8 mouse cellular contexts compared by ENCODE assay signal in the genomic region with DNA sequence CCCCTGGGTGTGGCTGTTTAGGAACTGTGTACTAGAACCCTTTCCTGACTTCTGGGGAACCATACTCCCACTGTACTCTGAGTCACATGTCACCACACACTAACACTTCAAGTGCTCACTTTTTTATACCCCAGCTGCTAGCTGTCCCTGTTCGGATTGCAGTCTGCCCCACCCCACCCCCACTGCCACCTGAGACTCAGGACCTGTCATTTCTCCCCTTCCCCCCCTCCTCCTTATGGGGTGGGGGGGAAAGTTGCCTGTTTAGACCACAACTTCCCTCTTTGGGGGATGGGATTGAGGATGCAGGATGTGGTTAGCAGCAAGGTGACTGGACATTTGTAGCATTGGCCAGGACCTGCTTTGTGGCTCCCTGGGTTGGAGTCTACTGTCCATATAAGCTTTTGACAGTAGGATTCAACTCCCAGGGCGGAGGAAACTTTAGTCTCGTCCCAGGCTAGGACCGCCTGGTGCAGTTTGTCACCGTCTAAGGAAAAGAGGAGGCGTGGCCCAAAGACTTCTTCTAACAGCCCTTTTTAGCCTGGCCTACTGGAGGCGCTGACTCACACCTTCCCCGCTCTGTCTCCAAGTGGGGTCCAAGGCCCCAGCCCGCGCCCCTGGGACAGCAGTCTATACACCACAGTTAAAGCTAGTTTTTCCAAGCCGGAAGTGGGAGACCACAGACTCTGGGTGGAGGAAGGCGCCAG. TPM values are rescaled to one million over a fixed set of nuclear protein-coding genes. Genes with fewer than 3 reads are reported as not detected.
DNase-seq lines count a peak whose midpoint lies in the region; ATAC-seq and TF ChIP-seq lines count a peak whose summit lies in the region.

No protein-coding gene starts in this region.

- ATAC-seq in stomach, embryonic 14.5 days (ENCODE audit: insufficient number of reproducible peaks, insufficient read depth, low FRiP score, low read depth): peak; percentile 30

- no peak for TF ChIP-seq CTCF in gastrocnemius, adult 2 months (IDR thresholded peaks at IDR 0.05)

- peak; percentile 42 for DNase-seq in gastrocnemius, adult 2 months
- DNase-seq in gastrocnemius, postnatal 10 days: no peak
- DNase-seq in 416B (ENCODE audit: low read depth): peak; percentile 93
- peak; percentile 34 for DNase-seq in liver
- DNase-seq in gastrocnemius, postnatal 4 days (ENCODE audit: low spot score in 2 of 2): no peak
- DNase-seq in T-cell, adult 2 months (ENCODE audit: low spot score): no peak

- H3K9me3 ChIP-seq in stomach, embryonic 14.5 days (ENCODE audit: control insufficient read depth, low read depth, low read length): no peaks in the 10 kb centered on the region

- H3K4me1 ChIP-seq in brown adipose tissue, adult 24 weeks (ENCODE audit: control insufficient read depth, insufficient read depth, insufficient read length, low read length): no peaks in the 10 kb centered on the region
- H3K4me1 ChIP-seq in stomach, embryonic 14.5 days (ENCODE audit: control insufficient read depth, insufficient read depth, low read length): peaks cover 6% of the 10 kb centered on the region; the same call in 1 of the 2 replicates

- intact Hi-C loops in gastrocnemius, adult 2 months (cut with DNase I): no loop called here

- peak overlapping the region; percentile 42 for H3K4me2 ChIP-seq in stomach, embryonic 14.5 days (replicated peaks; ENCODE audit: low read depth, low read length)

- no peaks in the 10 kb centered on the region for H3K36me3 ChIP-seq in stomach, embryonic 14.5 days (ENCODE audit: control insufficient read depth, insufficient read depth, low read length)

- peak overlapping the region; percentile 88 for H3K27ac ChIP-seq in gastrocnemius, adult 2 months
- no peak overlapping the region; the same call in 1 of the 2 replicates for H3K27ac ChIP-seq in brown adipose tissue, adult 24 weeks (replicated peaks; ENCODE audit: low read depth, low read length)
- H3K27ac ChIP-seq in stomach, embryonic 14.5 days (ENCODE audit: low read length): peak overlapping the region; percentile 86

- H3K9ac ChIP-seq in stomach, embryonic 14.5 days (replicated peaks; ENCODE audit: low read depth, low read length): no peak overlapping the region

- no peaks in the 10 kb centered on the region for H3K27me3 ChIP-seq in stomach, embryonic 14.5 days (ENCODE audit: control insufficient read depth, insufficient read depth, low read length)

- peak overlapping the region; percentile 37 for H3K4me3 ChIP-seq in gastrocnemius, adult 2 months
- H3K4me3 ChIP-seq in brown adipose tissue, adult 24 weeks (ENCODE audit: insufficient read depth, low read depth, low read length): 0 out of 2 replicates have a peak overlapping the region, but pooled peaks have one; percentile 28
- peak overlapping the region; percentile 18; the same call in 1 of the 2 replicates for H3K4me3 ChIP-seq in stomach, embryonic 14.5 days (ENCODE audit: low read depth, low read length)

- 23% methylated on average over 12 of the region's 12 CpGs for WGBS in stomach, embryonic 14.5 days

RNA-seq across cellular contexts. Expression of gene Plp2, which starts 2.5 kb away (rescaled TPM):
- 10 to 100 TPM; 23.8 to 42.7 TPM for total RNA-seq in gastrocnemius, adult 2 months (2021)
- total RNA-seq in gastrocnemius, postnatal 10 days (2021): 10 to 100 TPM; 54.2 to 55.4 TPM
- polyA plus RNA-seq in brown adipose tissue, adult 24 weeks (2012; ENCODE audit: insufficient read depth, insufficient read length, missing spikeins): 27.0 and 31.6 TPM in 2 replicates
- polyA plus RNA-seq in stomach, embryonic 14.5 days (2014; fragmentation: Nextera tagmentation; extraction: Ambion mirVana): 299 and 310 TPM in 2 replicates
- 100 to 1,000 TPM in 1 of 2 experiments, 10 to 100 TPM in 1; 82.9 to 104 TPM for total RNA-seq in gastrocnemius, postnatal 4 days (2021)

RNA-seq across cellular contexts. Expression of gene Magix, which starts 7.3 kb away (rescaled TPM):
- 10 to 100 TPM; 21.0 to 31.0 TPM for total RNA-seq in gastrocnemius, adult 2 months (2021)
- 1 to 10 TPM; 2.8 to 3.3 TPM for total RNA-seq in gastrocnemius, postnatal 10 days (2021)
- polyA plus RNA-seq in brown adipose tissue, adult 24 weeks (2012; ENCODE audit: insufficient read depth, insufficient read length, missing spikeins): 2.9 and 3.4 TPM in 2 replicates
- 0.71 and 0.80 TPM in 2 replicates for polyA plus RNA-seq in stomach, embryonic 14.5 days (2014; fragmentation: Nextera tagmentation; extraction: Ambion mirVana)
- 1 to 10 TPM; 1.3 to 1.8 TPM for total RNA-seq in gastrocnemius, postnatal 4 days (2021)

RNA-seq across cellular contexts. Expression of gene Prickle3, which starts 16.7 kb away (rescaled TPM):
- 10 to 100 TPM; 23.6 to 26.6 TPM for total RNA-seq in gastrocnemius, adult 2 months (2021)
- 10 to 100 TPM in 1 of 2 experiments, 1 to 10 TPM in 1; 8.7 to 11.1 TPM for total RNA-seq in gastrocnemius, postnatal 10 days (2021)
- 6.3 and 8.3 TPM in 2 replicates for polyA plus RNA-seq in brown adipose tissue, adult 24 weeks (2012; ENCODE audit: insufficient read depth, insufficient read length, missing spikeins)
- 11.1 and 12.0 TPM in 2 replicates for polyA plus RNA-seq in stomach, embryonic 14.5 days (2014; fragmentation: Nextera tagmentation; extraction: Ambion mirVana)
- 1 to 10 TPM; 8.9 to 9.5 TPM for total RNA-seq in gastrocnemius, postnatal 4 days (2021)

RNA-seq across cellular contexts. Expression of gene Gpkow, which starts 23.2 kb away (rescaled TPM):
- total RNA-seq in gastrocnemius, adult 2 months (2021): 10 to 100 TPM; 12.5 to 15.3 TPM
- total RNA-seq in gastrocnemius, postnatal 10 days (2021): 10 to 100 TPM; 19.6 to 19.8 TPM
- polyA plus RNA-seq in brown adipose tissue, adult 24 weeks (2012; ENCODE audit: insufficient read depth, insufficient read length, missing spikeins): 17.4 and 24.4 TPM in 2 replicates
- 39.0 and 42.0 TPM in 2 replicates for polyA plus RNA-seq in stomach, embryonic 14.5 days (2014; fragmentation: Nextera tagmentation; extraction: Ambion mirVana)
- 10 to 100 TPM; 22.6 to 26.6 TPM for total RNA-seq in gastrocnemius, postnatal 4 days (2021)

RNA-seq across cellular contexts. Expression of gene Syp, which starts 35.5 kb away (rescaled TPM):
- total RNA-seq in gastrocnemius, adult 2 months (2021): 1 to 10 TPM in 1 of 2 experiments, under 1 TPM in 1; 0.56 to 1.2 TPM
- total RNA-seq in gastrocnemius, postnatal 10 days (2021): 1 to 10 TPM; 2.4 TPM
- 13.0 and 15.6 TPM in 2 replicates for polyA plus RNA-seq in brown adipose tissue, adult 24 weeks (2012; ENCODE audit: insufficient read depth, insufficient read length, missing spikeins)
- polyA plus RNA-seq in stomach, embryonic 14.5 days (2014; fragmentation: Nextera tagmentation; extraction: Ambion mirVana): 5.2 and 7.4 TPM in 2 replicates
- total RNA-seq in gastrocnemius, postnatal 4 days (2021): under 1 TPM; 0.83 to 0.98 TPM

Comparison
In these comparisons a context has a peak if more than half of its experiments do, and no peak if none do; other contexts are left out.
1. DNase-seq: peak in gastrocnemius, adult 2 months (single experiment), 416B (single experiment) and liver (single experiment); none in gastrocnemius, postnatal 10 days (single experiment), gastrocnemius, postnatal 4 days (0 of 2) and T-cell, adult 2 months (single experiment).
2. RNA of gene Magix, which starts 7.3 kb away (total RNA-seq): 21.0 to 31.0 TPM in gastrocnemius, adult 2 months; 2.8 to 3.3 TPM in gastrocnemius, postnatal 10 days and 1.3 to 1.8 TPM in gastrocnemius, postnatal 4 days; every median in the first group is over 4 times any median in the second.
3. Peak in every context shown above with its lines, with median percentiles within 50 percentile points of each other: H3K4me3 ChIP-seq.